Mouse (Mus musculus) layer of hippocampus, adult 8-10 months (tissue): ENCODE measurements at regions not wholly inside any gene's neighbourhood (a gene's known extent, or its start where the extent isn't known, plus 50 kb on each side); places are given as distances from the start of the nearest gene placed in this dataset.
"Not testable (repeated sequence)": the region's sequence is repeated elsewhere in the genome, so short reads cannot be mapped to it uniquely, and the experiment has no call there.

ENCODE experiments used
- DNase-seq, 2 experiments: peaks; one replicate each; pipeline ENCODE4 v3.0.0; 2022; ENCODE audit warnings: low spot score in 2 of 2

GRCm38 (mm10) chr7:138501347-138502014 lies 104.0 kb upstream of the Tcerg1l start:
- DNase-seq, result peak; percentile 8 to 22

DNA sequence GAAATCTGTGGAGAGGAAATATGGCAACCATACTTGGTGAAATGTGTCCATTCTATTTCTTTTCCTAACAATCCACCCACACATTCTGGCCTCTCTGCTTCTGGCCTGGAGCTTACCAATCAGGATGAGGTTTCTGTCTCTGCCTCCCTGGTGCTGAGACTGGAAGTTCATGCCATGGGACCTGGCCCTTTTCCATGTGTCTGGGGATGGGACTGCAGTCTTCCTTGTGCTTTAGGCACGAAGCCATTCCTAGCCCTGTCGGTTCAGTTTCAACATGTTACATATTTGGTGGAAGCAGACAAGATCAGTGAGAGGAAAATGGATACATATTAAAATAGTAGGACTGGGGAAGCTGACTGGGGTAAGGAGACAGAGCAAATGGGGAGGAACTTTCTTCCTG lies 100.2 kb upstream of the Tcerg1l start:
- no peak for DNase-seq

DNA sequence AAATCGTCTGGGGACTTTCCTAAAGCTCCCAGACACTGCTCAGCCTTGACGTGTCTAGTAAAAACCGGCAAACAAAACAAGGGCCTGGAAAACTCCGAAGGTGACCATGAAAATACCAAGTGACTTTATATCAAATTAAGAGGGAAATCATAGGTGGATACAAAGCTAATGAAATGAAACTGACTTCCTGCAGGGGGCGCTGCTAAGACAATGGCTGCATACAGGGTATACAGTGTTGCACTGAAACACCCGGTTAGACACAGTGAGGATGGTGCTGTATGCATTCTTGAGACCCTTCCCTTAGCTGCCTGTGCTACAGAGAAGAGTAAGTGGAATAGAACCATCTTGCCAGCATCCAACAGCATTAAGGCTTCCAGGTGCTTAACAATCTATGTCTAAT lies 99.7 kb upstream of the Tcerg1l start:
- DNase-seq, result no peak

- DNase-seq, result no peak
Measured at GRCm38 (mm10) chr7:138493661-138494060, 96.1 kb upstream of the Tcerg1l start.

DNA sequence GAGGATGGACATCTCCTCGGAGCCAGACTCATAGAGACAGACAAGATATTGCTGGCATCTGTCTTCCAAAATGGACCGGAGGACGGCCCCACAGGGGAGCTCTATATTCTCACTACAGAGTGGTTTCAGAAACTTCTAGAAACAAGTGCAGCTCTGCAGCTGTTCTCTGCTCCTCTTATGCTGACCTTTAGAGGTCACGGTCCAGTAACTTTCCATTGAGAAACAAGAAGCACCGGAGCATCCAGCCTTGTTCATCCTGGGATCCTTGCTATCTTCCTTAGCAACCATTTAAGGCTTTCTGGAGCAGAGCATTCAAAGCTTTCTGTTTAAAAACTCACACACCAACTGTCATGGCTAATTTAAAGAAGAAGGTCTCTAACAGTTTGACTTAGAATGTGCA lies 94.7 kb upstream of the Tcerg1l start:
- DNase-seq, result no peak

GRCm38 (mm10) chr7:138489471-138489870 lies 91.9 kb upstream of the Tcerg1l start:
- DNase-seq, result no peak

DNA sequence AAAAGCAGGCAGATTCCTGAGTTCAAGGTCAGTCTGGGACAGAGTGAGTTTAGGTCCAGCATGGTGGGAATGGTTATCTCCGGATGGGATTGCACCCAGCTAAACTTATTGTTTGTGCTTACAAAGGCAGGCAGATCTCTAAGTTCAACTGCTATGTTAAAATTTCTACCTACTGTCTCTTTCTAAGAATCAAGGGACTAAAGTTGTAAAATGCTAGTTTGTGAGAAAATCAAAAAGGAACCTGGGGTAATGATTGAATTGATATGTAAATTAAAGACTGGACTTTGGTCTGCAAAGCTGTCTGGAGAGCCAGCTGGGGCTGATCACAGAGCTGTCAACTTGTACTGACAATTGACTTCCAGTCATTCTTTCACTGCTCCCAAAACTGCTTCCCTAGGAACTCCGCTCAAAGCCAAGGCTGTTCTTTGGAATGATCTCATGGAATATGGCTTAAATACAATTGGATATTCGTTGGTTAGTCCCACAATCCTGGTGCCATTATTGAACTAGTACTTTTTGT lies 90.7 kb upstream of the Tcerg1l start:
- no peak for DNase-seq

GRCm38 (mm10) chr7:138472891-138473455 lies 75.4 kb upstream of the Tcerg1l start:
- DNase-seq, result no peak

DNA sequence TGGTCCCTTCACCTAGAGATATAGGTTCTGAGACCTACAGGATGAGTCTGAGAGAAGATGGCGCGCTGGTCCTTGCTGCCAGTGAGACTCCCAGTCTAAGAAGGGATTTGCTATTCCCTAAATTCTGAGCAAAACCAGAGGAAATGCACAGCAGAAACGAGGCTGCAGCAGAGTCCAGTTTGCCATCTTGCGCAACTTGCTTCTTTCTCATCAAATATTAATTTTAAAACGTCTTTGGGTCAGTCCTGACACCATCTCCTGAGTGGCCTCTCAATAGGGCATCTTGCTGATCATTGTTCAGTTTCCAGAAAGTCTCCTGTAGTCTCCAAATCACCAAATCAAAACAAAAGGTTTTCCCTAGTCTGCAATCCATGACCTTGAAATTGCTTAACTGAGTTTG lies 74.8 kb upstream of the Tcerg1l start:
- no peak for DNase-seq

DNA sequence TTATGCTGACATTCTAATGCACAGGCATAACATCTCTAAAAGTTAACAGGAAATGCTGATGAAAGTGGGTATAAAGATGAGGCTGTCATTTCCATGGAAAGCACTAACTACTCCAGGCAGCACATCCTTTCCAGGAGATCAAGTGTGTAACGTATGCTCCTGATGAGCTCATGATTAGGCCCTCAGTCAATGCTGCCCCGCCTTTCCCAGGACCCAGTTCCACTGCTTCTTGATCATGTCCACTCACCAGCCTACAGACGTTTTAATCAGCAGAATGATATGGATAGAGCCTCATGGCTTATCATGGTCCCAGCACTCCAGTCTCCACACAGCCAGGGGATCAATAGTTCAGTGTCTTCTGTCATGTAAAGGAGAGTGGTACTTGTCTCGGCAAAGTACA lies 71.7 kb upstream of the Tcerg1l start:
- no peak for DNase-seq

DNA sequence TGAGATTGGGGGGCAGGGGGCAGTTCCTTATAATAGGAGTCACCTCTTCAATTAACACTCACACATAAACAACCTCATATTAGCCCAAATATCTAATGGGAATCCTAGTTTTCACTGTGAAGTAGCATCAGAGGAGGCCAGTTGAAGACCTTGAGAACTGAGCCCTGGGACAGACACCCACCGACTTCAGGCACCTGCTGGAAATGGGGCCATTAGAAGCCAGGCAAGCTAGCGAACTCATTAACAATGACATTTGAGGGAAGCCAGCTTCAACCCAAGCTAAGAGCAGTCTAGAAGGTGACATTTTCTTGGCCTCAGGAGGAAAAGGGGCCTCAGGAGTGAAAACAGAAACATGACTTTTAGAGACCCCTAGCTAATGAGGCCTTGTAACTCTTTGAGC lies 70.9 kb upstream of the Tcerg1l start:
- no peak for DNase-seq

DNA sequence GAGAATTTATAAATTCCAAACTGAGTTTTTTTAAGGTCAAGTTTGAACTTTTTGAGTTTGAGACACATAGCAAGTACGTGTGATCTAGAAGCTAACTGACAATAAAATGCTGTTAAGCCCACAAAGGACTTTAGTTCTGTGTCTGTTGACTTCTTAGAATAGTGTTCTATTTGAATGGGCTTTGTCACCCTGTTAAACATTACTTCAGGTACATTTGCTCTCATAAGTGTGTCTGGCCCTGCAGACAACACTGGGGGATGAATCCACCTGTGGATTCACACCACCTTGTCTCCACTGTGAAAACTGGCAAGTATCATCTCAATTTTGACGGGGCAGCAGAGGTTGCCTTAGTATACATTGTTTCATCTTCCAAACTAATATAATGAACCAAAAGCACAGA lies 70.5 kb upstream of the Tcerg1l start:
- DNase-seq, result no peak

- DNase-seq, result no peak
Measured at GRCm38 (mm10) chr7:138467386-138467785, 69.9 kb upstream of the Tcerg1l start.

DNA sequence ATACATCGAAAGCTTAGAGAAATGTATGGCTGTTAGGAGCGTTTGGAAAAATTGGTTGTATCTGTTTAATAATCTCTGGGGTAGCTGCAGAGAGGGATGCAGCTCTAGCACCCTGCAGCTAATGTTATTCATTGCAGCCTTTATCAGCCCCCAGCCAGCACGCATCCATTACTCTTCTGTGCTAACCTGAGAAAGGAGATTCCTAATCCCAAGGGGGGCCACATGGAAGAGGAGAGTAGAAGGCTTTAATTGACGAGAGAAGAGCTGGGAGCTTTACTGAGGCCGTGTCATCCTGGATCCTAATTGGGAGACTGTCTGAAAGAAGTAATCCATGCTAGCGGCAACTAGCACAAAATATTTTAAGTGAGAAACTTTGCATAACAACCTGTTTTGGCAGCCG lies 60.4 kb upstream of the Tcerg1l start:
- no peak for DNase-seq

GRCm38 (mm10) chr7:138455371-138455770 lies 57.8 kb upstream of the Tcerg1l start:
- DNase-seq, result no peak

GRCm38 (mm10) chr7:138454498-138455225 lies 57.1 kb upstream of the Tcerg1l start:
- DNase-seq, result not testable (repeated sequence)

GRCm38 (mm10) chr7:138451321-138451720 lies 53.8 kb upstream of the Tcerg1l start:
- DNase-seq, result peak; percentile 58 to 69

DNA sequence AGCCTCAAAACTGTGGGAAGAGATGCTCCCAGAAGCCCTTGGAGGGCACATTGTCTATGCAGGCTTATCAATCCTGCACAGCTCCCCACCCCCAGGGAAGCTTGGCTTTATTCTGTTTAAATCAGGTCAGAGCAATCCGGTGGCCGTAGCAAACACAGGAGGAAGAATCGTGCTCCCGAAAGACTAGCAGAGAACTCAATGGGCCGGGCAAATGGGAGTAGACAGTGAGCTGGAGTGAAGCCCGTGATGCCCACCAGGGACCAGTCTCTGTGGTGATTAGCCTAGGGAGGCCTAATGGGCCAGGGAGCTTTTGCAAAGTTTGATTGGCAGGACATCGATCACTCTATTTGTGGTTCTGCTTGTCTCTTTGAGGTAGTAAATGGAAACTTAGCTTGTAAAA lies 51.0 kb upstream of the Tcerg1l start:
- DNase-seq, result no peak
